Mouse (Mus musculus): ENCODE results near the gene Lhfpl4. TPM values are rescaled to one million over a fixed set of nuclear protein-coding genes. Genes with fewer than 3 reads are reported as not detected.

Gene Lhfpl4
- polyA plus RNA-seq, 2 experiments = not detected

GRCm38 (mm10) chr6:113178286-113179194 is 16.6 kb downstream of the Lhfpl4 start:
- WGBS (ENCODE audit: insufficient replicate concordance) = 19% methylated on average over 14 of the region's 14 CpGs
- H3K9me3 ChIP-seq (ENCODE audit: control insufficient read depth, low read length) = no peaks in the 10 kb centered on the region
- H3K36me3 ChIP-seq (replicated peaks; ENCODE audit: control insufficient read depth, insufficient read depth, low read depth) = no peaks in the 10 kb centered on the region
- no peak overlapping the region for H3K9ac ChIP-seq (replicated peaks)
- no peak overlapping the region for H3K27ac ChIP-seq
- no peak overlapping the region for H3K4me2 ChIP-seq (ENCODE audit: low read depth)
- H3K4me3 ChIP-seq (ENCODE audit: insufficient read depth in 1 of 2, low read depth in 2 of 2, low read length in 2 of 2) = no peak overlapping the region
- ATAC-seq (ENCODE audit: insufficient read depth) = no peak
- no peaks in the 10 kb centered on the region for H3K27me3 ChIP-seq (ENCODE audit: control insufficient read depth, insufficient read depth, low read length)
- DNase-seq (ENCODE audit: low read depth in 3 of 3, low spot score in 3 of 3) = no peak
- no peak for TF ChIP-seq CTCF (IDR thresholded peaks at IDR 0.05; ENCODE audit: low read depth)
- TF ChIP-seq EP300 (IDR thresholded peaks at IDR 0.05; ENCODE audit: low read depth) = no peak
- H3K4me1 ChIP-seq (replicated peaks; ENCODE audit: control insufficient read depth in 2 of 2, insufficient read depth in 2 of 2, low read length in 1 of 2) = no peaks in the 10 kb centered on the region

- TF ChIP-seq EP300 (IDR thresholded peaks at IDR 0.05; ENCODE audit: low read depth) = no peak
- no peak for TF ChIP-seq CTCF (IDR thresholded peaks at IDR 0.05; ENCODE audit: low read depth)
- Histone ChIP-seq H3K27me3 (ENCODE audit: control insufficient read depth, insufficient read depth, low read length) (no peaks in the 10 kb centered on the region), H3K4me3 (ENCODE audit: insufficient read depth in 1 of 2, low read depth in 2 of 2, low read length in 2 of 2) (no peak overlapping the region), H3K4me1 (replicated peaks; ENCODE audit: control insufficient read depth in 2 of 2, insufficient read depth in 2 of 2, low read length in 1 of 2) (no peaks in the 10 kb centered on the region), H3K27ac (no peak overlapping the region), H3K9ac (replicated peaks) (no peak overlapping the region), H3K4me2 (ENCODE audit: low read depth) (no peak overlapping the region), H3K9me3 (ENCODE audit: control insufficient read depth, low read length) (no peaks in the 10 kb centered on the region), H3K36me3 (replicated peaks; ENCODE audit: control insufficient read depth, insufficient read depth, low read depth) (no peaks in the 10 kb centered on the region)
- ATAC-seq (ENCODE audit: insufficient read depth) (no peak), DNase-seq (ENCODE audit: low read depth in 3 of 3, low spot score in 3 of 3) (no peak)
- WGBS (ENCODE audit: insufficient replicate concordance) = 70% methylated on average over 8 of the region's 8 CpGs
Observed at GRCm38 (mm10) chr6:113176613-113177012, 18.6 kb downstream of the Lhfpl4 start.

- DNase-seq (ENCODE audit: low read depth in 3 of 3, low spot score in 3 of 3) = peak in 2 of 3 experiments; percentile 17 to 19
- H3K27ac ChIP-seq = no peak overlapping the region
- TF ChIP-seq EP300 (IDR thresholded peaks at IDR 0.05; ENCODE audit: low read depth) (no peak), CTCF (IDR thresholded peaks at IDR 0.05; ENCODE audit: low read depth) (no peak)
Observed at GRCm38 (mm10) chr6:113175469-113175868, 19.7 kb downstream of the Lhfpl4 start.

GRCm38 (mm10) chr6:113172568-113172967 is 22.6 kb downstream of the Lhfpl4 start:
- H3K4me1 ChIP-seq (replicated peaks; ENCODE audit: control insufficient read depth in 2 of 2, insufficient read depth in 2 of 2, low read length in 1 of 2) = no peaks in the 10 kb centered on the region
- DNase-seq (ENCODE audit: low read depth in 3 of 3, low spot score in 3 of 3) = peak; percentile 23 to 33 (median 27)
- no peak overlapping the region for H3K27ac ChIP-seq
- TF ChIP-seq EP300 (IDR thresholded peaks at IDR 0.05; ENCODE audit: low read depth) (no peak), CTCF (IDR thresholded peaks at IDR 0.05; ENCODE audit: low read depth) (peak; percentile 82)
- H3K4me3 ChIP-seq (ENCODE audit: insufficient read depth in 1 of 2, low read depth in 2 of 2, low read length in 2 of 2) = no peak overlapping the region
- no peak overlapping the region for H3K4me2 ChIP-seq (ENCODE audit: low read depth)
- H3K9me3 ChIP-seq (ENCODE audit: control insufficient read depth, low read length) = no peaks in the 10 kb centered on the region
- ATAC-seq (ENCODE audit: insufficient read depth) = no peak
- 41% methylated on average over 1 of the region's 1 CpGs for WGBS (ENCODE audit: insufficient replicate concordance)
- no peaks in the 10 kb centered on the region for H3K36me3 ChIP-seq (replicated peaks; ENCODE audit: control insufficient read depth, insufficient read depth, low read depth)
- no peaks in the 10 kb centered on the region for H3K27me3 ChIP-seq (ENCODE audit: control insufficient read depth, insufficient read depth, low read length)
- H3K9ac ChIP-seq (replicated peaks) = no peak overlapping the region

More at GRCm38 (mm10) chr6:113175469-113175868, 19.7 kb downstream of the Lhfpl4 start:
- ATAC-seq (ENCODE audit: insufficient read depth) = no peak
- H3K4me2 ChIP-seq (ENCODE audit: low read depth) = no peak overlapping the region
- no peaks in the 10 kb centered on the region for H3K4me1 ChIP-seq (replicated peaks; ENCODE audit: control insufficient read depth in 2 of 2, insufficient read depth in 2 of 2, low read length in 1 of 2)
- no peaks in the 10 kb centered on the region for H3K27me3 ChIP-seq (ENCODE audit: control insufficient read depth, insufficient read depth, low read length)
- 77% methylated on average over 3 of the region's 3 CpGs for WGBS (ENCODE audit: insufficient replicate concordance)
- no peak overlapping the region for H3K4me3 ChIP-seq (ENCODE audit: insufficient read depth in 1 of 2, low read depth in 2 of 2, low read length in 2 of 2)
- no peaks in the 10 kb centered on the region for H3K9me3 ChIP-seq (ENCODE audit: control insufficient read depth, low read length)
- no peaks in the 10 kb centered on the region for H3K36me3 ChIP-seq (replicated peaks; ENCODE audit: control insufficient read depth, insufficient read depth, low read depth)
- no peak overlapping the region for H3K9ac ChIP-seq (replicated peaks)

GRCm38 (mm10) chr6:113172011-113172410 is 23.2 kb downstream of the Lhfpl4 start:
- H3K9ac ChIP-seq (replicated peaks) = no peak overlapping the region
- no peaks in the 10 kb centered on the region for H3K36me3 ChIP-seq (replicated peaks; ENCODE audit: control insufficient read depth, insufficient read depth, low read depth)
- H3K4me1 ChIP-seq (replicated peaks; ENCODE audit: control insufficient read depth in 2 of 2, insufficient read depth in 2 of 2, low read length in 1 of 2) = no peaks in the 10 kb centered on the region
- no peaks in the 10 kb centered on the region for H3K9me3 ChIP-seq (ENCODE audit: control insufficient read depth, low read length)
- ATAC-seq (ENCODE audit: insufficient read depth) = no peak
- H3K4me2 ChIP-seq (ENCODE audit: low read depth) = no peak overlapping the region
- no peaks in the 10 kb centered on the region for H3K27me3 ChIP-seq (ENCODE audit: control insufficient read depth, insufficient read depth, low read length)
- TF ChIP-seq EP300 (IDR thresholded peaks at IDR 0.05; ENCODE audit: low read depth) (no peak), CTCF (IDR thresholded peaks at IDR 0.05; ENCODE audit: low read depth) (no peak)
- no peak overlapping the region for H3K4me3 ChIP-seq (ENCODE audit: insufficient read depth in 1 of 2, low read depth in 2 of 2, low read length in 2 of 2)
- H3K27ac ChIP-seq = no peak overlapping the region
- DNase-seq (ENCODE audit: low read depth in 3 of 3, low spot score in 3 of 3) = no peak

Data from liver, embryonic 14.5 days (tissue).